Mouse (Mus musculus): Measurements from ENCODE around the gene Mmp14. TPM values are rescaled to one million over a fixed set of nuclear protein-coding genes. Genes with fewer than 3 reads are reported as not detected.

Mmp14 gene
- polyA plus RNA-seq, 1 experiment from 2014 or later, result 97.8 TPM

- no peak overlapping the region for H3K4me2 ChIP-seq (ENCODE audit: low read depth, severe bottlenecking)
- 80% methylated on average over 3 of the region's 3 CpGs for WGBS
- H3K4me1 ChIP-seq (ENCODE audit: control insufficient read depth, insufficient read depth, low read length), result no peaks in the 10 kb centered on the region
- DNase-seq (ENCODE audit: low spot score) (no peak), ATAC-seq (ENCODE audit: insufficient number of reproducible peaks, low FRiP score, low TSS enrichment, low read depth) (no peak)
- no peak overlapping the region for H3K9ac ChIP-seq (ENCODE audit: low read length)
- no peaks in the 10 kb centered on the region for H3K27me3 ChIP-seq (ENCODE audit: control insufficient read depth, insufficient read depth, low read length)
- H3K36me3 ChIP-seq (ENCODE audit: control insufficient read depth, insufficient read depth, low read length), result no peaks in the 10 kb centered on the region
- H3K27ac ChIP-seq (replicated peaks; ENCODE audit: low read depth, low read length), result no peak overlapping the region
- H3K9me3 ChIP-seq (ENCODE audit: control insufficient read depth, low read length), result no peaks in the 10 kb centered on the region
- H3K4me3 ChIP-seq (ENCODE audit: low read depth, low read length), result no peak overlapping the region
Measured at GRCm38 (mm10) chr14:54393794-54394193, 37.6 kb upstream of the Mmp14 start.

GRCm38 (mm10) chr14:54394309-54394708 lies 37.1 kb upstream of the Mmp14 start:
- Histone ChIP-seq H3K36me3 (ENCODE audit: control insufficient read depth, insufficient read depth, low read length) (no peaks in the 10 kb centered on the region), H3K4me2 (ENCODE audit: low read depth, severe bottlenecking) (no peak overlapping the region), H3K9ac (ENCODE audit: low read length) (no peak overlapping the region), H3K27me3 (ENCODE audit: control insufficient read depth, insufficient read depth, low read length) (no peaks in the 10 kb centered on the region), H3K4me3 (ENCODE audit: low read depth, low read length) (no peak overlapping the region), H3K27ac (replicated peaks; ENCODE audit: low read depth, low read length) (no peak overlapping the region), H3K4me1 (ENCODE audit: control insufficient read depth, insufficient read depth, low read length) (no peaks in the 10 kb centered on the region), H3K9me3 (ENCODE audit: control insufficient read depth, low read length) (no peaks in the 10 kb centered on the region)
- ATAC-seq (ENCODE audit: insufficient number of reproducible peaks, low FRiP score, low TSS enrichment, low read depth) (no peak), DNase-seq (ENCODE audit: low spot score) (no peak)

GRCm38 (mm10) chr14:54396685-54397084 lies 34.7 kb upstream of the Mmp14 start:
- 87% methylated on average over 7 of the region's 7 CpGs for WGBS
- Histone ChIP-seq H3K9ac (ENCODE audit: low read length) (no peak overlapping the region), H3K36me3 (ENCODE audit: control insufficient read depth, insufficient read depth, low read length) (no peaks in the 10 kb centered on the region), H3K4me2 (ENCODE audit: low read depth, severe bottlenecking) (no peak overlapping the region), H3K4me3 (ENCODE audit: low read depth, low read length) (no peak overlapping the region), H3K9me3 (ENCODE audit: control insufficient read depth, low read length) (no peaks in the 10 kb centered on the region), H3K4me1 (ENCODE audit: control insufficient read depth, insufficient read depth, low read length) (no peaks in the 10 kb centered on the region), H3K27me3 (ENCODE audit: control insufficient read depth, insufficient read depth, low read length) (no peaks in the 10 kb centered on the region), H3K27ac (replicated peaks; ENCODE audit: low read depth, low read length) (no peak overlapping the region)
- no peak for DNase-seq (ENCODE audit: low spot score)
- ATAC-seq (ENCODE audit: insufficient number of reproducible peaks, low FRiP score, low TSS enrichment, low read depth), result no peak

- no peaks in the 10 kb centered on the region for H3K27me3 ChIP-seq (ENCODE audit: control insufficient read depth, insufficient read depth, low read length)
- H3K27ac ChIP-seq (replicated peaks; ENCODE audit: low read depth, low read length), result no peak overlapping the region
- DNase-seq (ENCODE audit: low spot score) (no peak), ATAC-seq (ENCODE audit: insufficient number of reproducible peaks, low FRiP score, low TSS enrichment, low read depth) (no peak)
- H3K36me3 ChIP-seq (ENCODE audit: control insufficient read depth, insufficient read depth, low read length), result no peaks in the 10 kb centered on the region
- H3K4me3 ChIP-seq (ENCODE audit: low read depth, low read length), result no peak overlapping the region
- H3K4me2 ChIP-seq (ENCODE audit: low read depth, severe bottlenecking), result no peak overlapping the region
- no peak overlapping the region for H3K9ac ChIP-seq (ENCODE audit: low read length)
- 64% methylated on average over 7 of the region's 7 CpGs for WGBS
- H3K9me3 ChIP-seq (ENCODE audit: control insufficient read depth, low read length), result no peaks in the 10 kb centered on the region
- H3K4me1 ChIP-seq (ENCODE audit: control insufficient read depth, insufficient read depth, low read length), result no peaks in the 10 kb centered on the region
Measured at GRCm38 (mm10) chr14:54397872-54398527, 33.4 kb upstream of the Mmp14 start.

GRCm38 (mm10) chr14:54398528-54398916 lies 32.9 kb upstream of the Mmp14 start:
- Histone ChIP-seq H3K27me3 (ENCODE audit: control insufficient read depth, insufficient read depth, low read length) (no peaks in the 10 kb centered on the region), H3K27ac (replicated peaks; ENCODE audit: low read depth, low read length) (no peak overlapping the region), H3K9ac (ENCODE audit: low read length) (no peak overlapping the region), H3K4me3 (ENCODE audit: low read depth, low read length) (no peak overlapping the region), H3K4me2 (ENCODE audit: low read depth, severe bottlenecking) (no peak overlapping the region), H3K9me3 (ENCODE audit: control insufficient read depth, low read length) (no peaks in the 10 kb centered on the region), H3K36me3 (ENCODE audit: control insufficient read depth, insufficient read depth, low read length) (no peaks in the 10 kb centered on the region), H3K4me1 (ENCODE audit: control insufficient read depth, insufficient read depth, low read length) (no peaks in the 10 kb centered on the region)
- ATAC-seq (ENCODE audit: insufficient number of reproducible peaks, low FRiP score, low TSS enrichment, low read depth) (no peak), DNase-seq (ENCODE audit: low spot score) (no peak)
- WGBS, result 59% methylated on average over 7 of the region's 7 CpGs

- Histone ChIP-seq H3K27me3 (ENCODE audit: control insufficient read depth, insufficient read depth, low read length) (no peaks in the 10 kb centered on the region), H3K27ac (replicated peaks; ENCODE audit: low read depth, low read length) (no peak overlapping the region), H3K4me2 (ENCODE audit: low read depth, severe bottlenecking) (no peak overlapping the region), H3K9ac (ENCODE audit: low read length) (no peak overlapping the region), H3K36me3 (ENCODE audit: control insufficient read depth, insufficient read depth, low read length) (no peaks in the 10 kb centered on the region), H3K4me3 (ENCODE audit: low read depth, low read length) (no peak overlapping the region), H3K9me3 (ENCODE audit: control insufficient read depth, low read length) (no peaks in the 10 kb centered on the region), H3K4me1 (ENCODE audit: control insufficient read depth, insufficient read depth, low read length) (no peaks in the 10 kb centered on the region)
- WGBS, result 13% methylated on average over 8 of the region's 8 CpGs
- DNase-seq (ENCODE audit: low spot score) (no peak), ATAC-seq (ENCODE audit: insufficient number of reproducible peaks, low FRiP score, low TSS enrichment, low read depth) (no peak)
Measured at GRCm38 (mm10) chr14:54398921-54399382, 32.5 kb upstream of the Mmp14 start.

- ATAC-seq (ENCODE audit: insufficient number of reproducible peaks, low FRiP score, low TSS enrichment, low read depth), result no peak
- no peaks in the 10 kb centered on the region for H3K27me3 ChIP-seq (ENCODE audit: control insufficient read depth, insufficient read depth, low read length)
- 17% methylated on average over 3 of the region's 3 CpGs for WGBS
Measured at GRCm38 (mm10) chr14:54401723-54402122, 29.7 kb upstream of the Mmp14 start.

GRCm38 (mm10) chr14:54408336-54409056 lies 22.9 kb upstream of the Mmp14 start:
- H3K27me3 ChIP-seq (ENCODE audit: control insufficient read depth, insufficient read depth, low read length), result no peaks in the 10 kb centered on the region
- WGBS, result 83% methylated on average over 25 of the region's 25 CpGs
- no peak overlapping the region for H3K4me2 ChIP-seq (ENCODE audit: low read depth, severe bottlenecking)
- DNase-seq (ENCODE audit: low spot score), result no peak
- no peak overlapping the region for H3K4me3 ChIP-seq (ENCODE audit: low read depth, low read length)
- no peak overlapping the region for H3K9ac ChIP-seq (ENCODE audit: low read length)
- H3K9me3 ChIP-seq (ENCODE audit: control insufficient read depth, low read length), result no peaks in the 10 kb centered on the region
- ATAC-seq (ENCODE audit: insufficient number of reproducible peaks, low FRiP score, low TSS enrichment, low read depth), result no peak
- H3K27ac ChIP-seq (replicated peaks; ENCODE audit: low read depth, low read length), result no peak overlapping the region
- no peaks in the 10 kb centered on the region for H3K36me3 ChIP-seq (ENCODE audit: control insufficient read depth, insufficient read depth, low read length)
- peaks cover under 1% of the 10 kb centered on the region for H3K4me1 ChIP-seq (ENCODE audit: control insufficient read depth, insufficient read depth, low read length)

More at GRCm38 (mm10) chr14:54401723-54402122, 29.7 kb upstream of the Mmp14 start:
- Histone ChIP-seq H3K27ac (replicated peaks; ENCODE audit: low read depth, low read length) (no peak overlapping the region), H3K9ac (ENCODE audit: low read length) (no peak overlapping the region), H3K4me3 (ENCODE audit: low read depth, low read length) (no peak overlapping the region), H3K9me3 (ENCODE audit: control insufficient read depth, low read length) (no peaks in the 10 kb centered on the region), H3K4me2 (ENCODE audit: low read depth, severe bottlenecking) (no peak overlapping the region), H3K36me3 (ENCODE audit: control insufficient read depth, insufficient read depth, low read length) (no peaks in the 10 kb centered on the region), H3K4me1 (ENCODE audit: control insufficient read depth, insufficient read depth, low read length) (no peaks in the 10 kb centered on the region)
- DNase-seq (ENCODE audit: low spot score), result no peak

Data from limb, embryonic 11.5 days (tissue).